Mouse (Mus musculus): ENCODE measurements around the gene Sfxn3. TPM values are rescaled to one million over a fixed set of nuclear protein-coding genes. Genes with fewer than 3 reads are reported as not detected.

The Sfxn3 gene
- total RNA-seq, 2 experiments from 2014 or later = 89.4 to 103 TPM

GRCm38 (mm10) chr19:45046523-45047321 is 581 bp upstream of the Sfxn3 start:
- peak; percentile 67 to 81 for DNase-seq (ENCODE audit: low spot score in 2 of 2)

DNA sequence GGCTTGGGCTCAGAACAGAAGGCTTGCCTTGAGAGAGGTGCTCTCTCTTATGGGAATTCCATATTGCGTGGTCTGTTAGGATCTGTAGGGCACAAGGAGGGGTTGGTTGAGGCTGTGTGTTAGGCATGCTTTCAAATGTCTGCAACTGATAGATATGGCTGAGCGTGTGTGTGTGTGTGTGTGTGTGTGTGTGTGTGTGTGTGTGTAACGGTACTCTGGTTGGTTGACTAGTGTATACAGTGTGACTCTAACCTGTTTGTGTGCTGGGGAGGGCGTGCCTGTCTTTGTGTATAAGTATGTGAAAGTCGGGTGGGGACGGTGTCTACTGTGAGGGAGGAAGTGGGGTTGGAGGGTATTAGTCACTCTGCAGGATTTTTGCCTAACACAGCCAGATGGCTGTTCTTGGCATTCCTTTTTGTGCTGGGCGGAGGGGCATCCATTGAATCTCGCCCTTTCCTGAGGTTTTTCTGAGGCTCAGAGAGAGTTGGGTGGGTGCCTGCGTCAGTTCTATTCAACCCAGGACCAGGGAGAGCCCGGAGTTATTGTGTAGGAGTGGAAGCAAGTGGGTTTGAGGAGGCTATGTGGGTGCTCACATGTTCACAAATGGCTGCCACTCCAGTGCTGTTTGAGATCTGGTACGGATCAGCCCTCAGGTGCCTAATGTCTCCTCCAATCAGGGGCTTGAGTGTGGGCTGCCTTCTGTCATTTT is 786 bp downstream of the Sfxn3 start:
- DNase-seq (ENCODE audit: low spot score in 2 of 2) = peak; percentile 89 to 91

DNA sequence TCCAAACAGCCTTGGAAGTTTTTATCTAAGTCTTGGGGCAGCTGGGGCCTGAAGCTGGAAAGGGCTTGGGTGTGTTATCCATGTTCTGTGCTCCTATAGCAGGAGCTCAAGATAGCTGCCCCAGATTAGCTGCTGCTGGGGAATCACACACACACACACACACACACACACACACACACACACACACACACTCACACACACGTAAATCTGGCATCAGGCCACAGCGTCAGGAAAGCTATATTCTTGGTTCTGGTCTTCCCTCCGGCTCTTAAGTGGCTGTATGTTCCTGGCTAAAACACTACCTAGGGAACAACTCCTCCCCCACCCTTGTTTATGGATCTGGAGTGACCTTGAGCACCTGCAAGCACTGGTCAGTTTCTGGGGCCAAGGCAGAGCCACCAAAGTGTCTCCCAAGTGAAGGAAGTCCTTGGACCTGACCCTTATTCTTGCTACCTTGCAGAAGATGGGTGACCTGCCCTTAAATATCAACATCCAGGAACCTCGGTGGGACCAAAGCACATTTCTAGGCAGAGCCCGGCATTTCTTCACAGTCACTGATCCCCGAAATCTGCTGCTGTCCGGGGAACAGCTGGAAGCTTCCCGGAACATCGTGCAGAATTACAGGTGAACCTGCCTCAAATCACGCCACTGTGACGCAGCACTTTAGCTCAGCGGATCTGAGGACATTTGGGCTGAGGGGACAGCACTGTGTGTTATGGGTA is 1.5 kb downstream of the Sfxn3 start:
- no peak for DNase-seq (ENCODE audit: low spot score in 2 of 2)

- no peak for DNase-seq (ENCODE audit: low spot score in 2 of 2)
Observed at GRCm38 (mm10) chr19:45049523-45049922, 2.2 kb downstream of the Sfxn3 start.

- DNase-seq (ENCODE audit: low spot score in 2 of 2) = no peak
Observed at GRCm38 (mm10) chr19:45053451-45053850, 6.1 kb downstream of the Sfxn3 start.

DNA sequence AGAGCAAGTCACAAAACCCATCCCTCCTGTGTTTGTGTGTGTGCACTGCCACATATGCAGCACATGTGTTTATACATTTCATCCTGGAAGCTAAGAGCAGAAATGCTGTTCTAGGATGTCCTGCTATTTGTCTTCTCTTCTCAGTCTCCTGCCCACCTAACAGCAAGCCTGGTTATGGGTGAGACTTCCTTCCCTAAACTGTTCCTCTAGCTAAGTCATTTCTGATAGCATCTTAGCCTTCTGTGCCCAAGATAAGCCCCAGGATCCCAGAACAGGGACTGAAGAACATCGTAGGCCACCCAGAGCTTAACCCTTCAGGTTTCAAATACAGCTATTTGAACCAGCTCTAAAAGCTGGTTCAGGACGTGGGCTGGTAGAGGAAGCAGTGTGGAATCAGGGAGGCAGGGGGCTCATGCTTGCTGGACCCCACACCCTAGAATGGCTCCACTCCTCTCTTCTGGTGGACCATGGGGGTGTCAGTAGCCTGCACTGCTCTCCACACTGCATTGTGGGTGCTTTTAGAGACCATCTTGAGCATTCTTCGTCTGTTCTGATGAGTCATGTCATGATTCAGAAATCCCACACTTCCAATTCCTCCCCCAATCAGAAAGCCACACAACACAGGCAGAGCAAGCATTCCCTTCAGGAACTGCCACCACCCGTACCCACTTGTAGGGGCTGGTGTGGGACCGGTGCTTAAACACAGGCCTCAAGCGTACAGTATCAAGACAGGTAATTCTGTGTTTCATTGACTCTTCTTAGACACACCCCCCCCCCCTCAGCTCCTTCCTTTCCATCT is 7.8 kb downstream of the Sfxn3 start:
- peak in 1 of 2 experiments; percentile 63 for DNase-seq (ENCODE audit: low spot score in 2 of 2)

GRCm38 (mm10) chr19:45056364-45056763 is 9.1 kb downstream of the Sfxn3 start:
- DNase-seq (ENCODE audit: low spot score in 2 of 2) = peak in 1 of 2 experiments; percentile 63

DNA sequence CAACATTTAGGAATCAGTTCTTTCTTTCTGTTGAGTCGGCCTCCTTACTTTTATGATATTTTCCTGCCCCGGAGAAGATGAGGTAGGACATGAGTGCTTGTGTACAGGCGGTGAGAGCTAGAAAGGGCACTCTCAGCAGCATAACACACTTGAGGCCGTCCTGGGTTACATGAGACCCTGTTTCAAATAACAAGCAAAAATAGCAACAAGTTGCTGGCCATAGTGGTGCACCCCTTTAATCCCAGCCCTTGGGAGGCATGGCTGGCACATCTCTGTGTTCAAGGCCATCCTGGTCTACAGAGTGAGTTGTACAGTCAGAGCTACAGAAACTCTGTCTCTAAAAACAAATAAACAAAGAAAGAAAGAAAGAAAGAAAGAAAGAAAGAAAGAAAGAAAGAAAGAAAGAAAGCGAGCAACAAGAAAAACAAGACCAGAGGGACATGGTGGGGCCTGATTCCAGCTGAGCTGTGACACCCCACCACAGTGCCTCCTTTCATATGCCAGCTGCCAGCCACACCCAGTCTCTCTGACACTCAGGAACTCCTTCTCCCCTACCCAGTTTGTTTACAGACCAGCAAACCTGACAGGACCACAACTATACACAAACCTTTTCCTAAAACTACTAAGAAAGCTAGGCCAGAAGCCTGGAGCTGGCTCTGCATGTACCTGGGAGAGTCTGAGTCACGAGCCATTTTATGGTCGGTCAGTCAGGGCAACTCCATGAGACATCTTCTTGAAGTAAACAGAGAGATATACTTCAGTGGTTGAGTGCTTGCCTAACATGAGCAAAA is 9.8 kb downstream of the Sfxn3 start:
- no peak for DNase-seq (ENCODE audit: low spot score in 2 of 2)

DNA sequence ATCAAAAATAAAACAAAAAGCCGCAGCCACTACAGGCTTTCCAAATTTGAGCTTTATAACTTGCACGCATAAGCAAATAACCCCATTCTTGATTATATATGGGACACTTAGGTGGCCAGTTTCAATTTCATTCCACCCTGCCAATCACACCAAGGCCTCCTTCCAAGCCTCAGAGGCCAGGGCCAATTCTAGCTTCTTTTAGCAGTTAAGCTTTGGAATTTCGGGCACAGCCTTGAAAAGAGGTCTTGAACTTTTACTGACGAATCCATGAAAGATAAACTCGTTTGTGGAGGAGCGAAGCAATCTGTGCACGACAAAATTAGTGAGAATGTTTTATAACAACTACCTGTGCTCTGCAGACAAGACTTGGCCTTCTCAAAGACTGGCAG is 10.4 kb downstream of the Sfxn3 start:
- no peak for DNase-seq (ENCODE audit: low spot score in 2 of 2)

- DNase-seq (ENCODE audit: low spot score in 2 of 2) = peak; percentile 86 to 96
Observed at GRCm38 (mm10) chr19:45058113-45058839, 11.0 kb downstream of the Sfxn3 start.

- no peak for DNase-seq (ENCODE audit: low spot score in 2 of 2)
Observed at GRCm38 (mm10) chr19:45058841-45059240, 11.5 kb downstream of the Sfxn3 start.

DNA sequence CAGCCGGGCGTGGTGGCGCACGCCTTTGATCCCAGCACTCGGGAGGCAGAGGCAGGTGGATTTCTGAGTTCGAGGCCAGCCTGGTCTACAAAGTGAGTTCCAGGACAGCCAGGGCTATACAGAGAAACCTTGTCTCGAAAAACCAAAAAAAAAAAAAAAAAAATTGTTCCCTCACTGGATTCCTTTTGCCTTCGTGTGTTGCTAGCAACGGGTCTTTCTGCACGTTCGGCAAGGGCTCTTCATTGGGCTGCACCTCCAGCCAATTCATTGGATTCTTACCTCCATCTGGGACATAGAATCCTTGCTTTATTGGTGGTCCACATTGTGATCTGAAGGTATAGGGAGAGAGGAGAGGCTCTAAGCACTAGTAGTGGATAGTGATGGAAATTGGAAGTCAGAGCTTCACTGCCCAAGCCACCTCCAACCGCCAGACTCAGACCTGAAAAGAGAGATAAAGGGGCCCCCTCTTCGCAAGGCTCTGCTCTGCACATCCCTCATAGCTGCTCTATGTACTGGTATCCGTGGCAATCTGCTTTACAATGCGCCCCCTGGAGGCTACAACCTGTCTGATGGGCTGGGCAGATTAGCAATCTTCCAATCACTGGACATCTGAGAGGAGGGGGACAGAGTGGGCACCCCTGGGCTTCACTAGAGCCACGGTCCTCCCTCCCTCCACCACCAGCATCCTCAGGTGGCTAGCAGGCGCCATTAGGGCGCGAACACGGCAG is 16.4 kb downstream of the Sfxn3 start:
- peak in 1 of 2 experiments; percentile 59 for DNase-seq (ENCODE audit: low spot score in 2 of 2)

DNA sequence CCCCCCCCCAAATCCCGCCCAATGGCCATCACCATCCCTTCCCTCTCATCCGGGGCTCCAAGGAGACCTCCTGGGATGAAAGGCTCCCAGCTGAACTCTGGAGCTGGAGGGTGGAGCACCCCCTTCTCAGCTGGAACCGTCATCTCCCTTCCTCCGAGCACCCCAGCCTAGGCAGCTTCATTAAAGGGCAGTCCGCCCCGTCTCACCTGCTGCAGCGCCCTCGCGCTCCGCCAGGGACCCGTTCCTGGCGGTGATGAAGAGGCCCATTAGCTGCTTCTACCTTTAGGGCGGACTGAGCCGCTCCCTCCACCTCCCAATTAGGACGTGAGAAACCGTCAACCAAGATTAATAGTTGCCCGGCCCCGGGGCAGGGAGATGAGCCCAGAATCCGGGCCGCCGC is 17.9 kb downstream of the Sfxn3 start:
- DNase-seq (ENCODE audit: low spot score in 2 of 2) = no peak

DNA sequence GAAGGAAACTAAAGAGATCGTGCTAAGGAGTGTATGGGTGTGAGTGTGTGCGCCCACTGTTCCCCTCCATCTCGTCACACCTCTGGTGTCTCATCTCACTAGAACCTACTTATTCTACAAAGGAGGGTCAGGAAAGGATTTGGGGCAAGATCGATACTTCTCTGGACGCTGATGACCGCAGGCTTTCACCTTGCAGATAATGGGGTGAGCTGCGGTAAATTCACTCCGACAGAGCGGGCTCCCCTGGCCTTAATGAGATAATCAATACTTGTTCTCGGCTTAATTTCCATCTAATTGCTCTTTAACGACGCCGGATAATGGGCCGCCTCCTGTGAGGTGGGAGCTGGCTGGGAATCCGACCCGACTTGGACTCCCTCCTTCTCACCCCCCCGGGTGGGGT is 19.9 kb downstream of the Sfxn3 start:
- DNase-seq (ENCODE audit: low spot score in 2 of 2) = no peak

- no peak for DNase-seq (ENCODE audit: low spot score in 2 of 2)
Observed at GRCm38 (mm10) chr19:45067758-45068510, 20.6 kb downstream of the Sfxn3 start.

DNA sequence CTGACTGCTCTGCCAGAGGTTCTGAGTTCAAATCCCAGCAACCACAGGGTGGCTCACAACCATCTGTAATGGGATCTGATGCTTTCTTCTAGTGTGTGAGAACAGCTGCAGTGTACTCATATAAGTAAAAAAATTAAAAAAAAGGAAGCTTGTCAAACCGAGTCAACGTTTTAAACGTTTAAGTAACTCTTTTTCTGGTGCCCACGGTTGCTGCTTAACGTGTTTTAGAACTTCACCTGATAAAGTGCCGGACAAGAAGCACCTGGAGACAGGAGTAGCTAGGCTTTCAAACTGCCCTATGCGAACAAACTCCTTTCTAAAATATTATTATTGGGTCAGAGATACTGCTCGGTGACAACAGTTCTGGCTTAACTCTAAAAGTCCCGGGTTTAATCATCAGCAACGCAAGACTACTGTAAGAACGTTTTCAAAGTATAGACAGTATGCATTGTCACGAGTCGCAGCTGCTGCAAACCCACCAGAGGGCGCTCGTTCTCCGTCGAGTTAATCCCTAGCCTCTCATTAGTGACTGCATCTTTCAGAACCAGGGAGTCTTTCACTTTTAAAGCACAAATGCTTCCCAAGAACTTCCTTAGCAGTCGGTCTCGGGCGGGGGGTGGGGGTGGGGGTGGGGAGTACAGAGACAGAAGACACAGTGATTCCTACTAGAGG is 26.7 kb downstream of the Sfxn3 start:
- peak; percentile 65 to 75 for DNase-seq (ENCODE audit: low spot score in 2 of 2)

DNA sequence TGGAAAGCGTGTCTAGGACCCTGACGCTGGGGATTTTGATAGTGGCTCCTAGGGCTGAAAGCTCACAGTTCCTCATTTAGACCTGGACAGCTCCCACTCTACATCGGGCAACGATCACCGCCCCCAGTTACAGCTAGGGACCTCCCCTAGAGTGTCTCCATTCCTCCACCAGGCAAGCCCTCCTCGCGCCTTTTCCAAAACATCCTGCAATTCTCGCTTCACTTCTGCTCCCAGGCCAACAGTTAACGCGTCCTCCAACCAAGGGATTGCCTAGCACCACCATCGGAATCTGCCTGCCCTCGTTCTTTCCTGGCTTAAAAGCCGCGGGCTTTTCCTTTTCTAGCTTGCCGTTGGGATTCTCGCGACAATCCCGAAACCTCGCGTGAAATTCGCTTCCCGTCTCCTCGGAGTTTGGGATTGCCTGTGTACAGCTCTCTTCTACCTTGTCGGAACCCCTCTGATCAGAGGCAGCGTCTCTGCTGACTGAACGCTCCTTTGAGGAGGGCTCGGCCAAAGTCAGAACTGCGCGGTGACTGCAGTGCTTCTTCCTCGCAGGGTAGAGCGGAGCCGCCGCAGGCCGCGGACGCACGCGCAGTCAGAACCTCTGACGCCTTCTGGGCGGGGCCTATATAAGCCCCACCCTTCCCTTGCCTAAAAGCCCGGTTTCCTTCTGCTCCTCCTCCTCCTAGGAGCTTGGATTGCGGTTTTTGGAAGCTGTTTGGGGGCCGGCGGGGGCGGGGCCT is 27.4 kb downstream of the Sfxn3 start, which contains the start of gene Kazald1:
TSS of gene Kazald1 (plus strand) at position 662 of the 743 bp plus-strand sequence.
- peak; percentile 89 to 96 for DNase-seq (ENCODE audit: low spot score in 2 of 2)
